13 mouse cellular contexts compared by ENCODE assay signal in the genomic region with DNA sequence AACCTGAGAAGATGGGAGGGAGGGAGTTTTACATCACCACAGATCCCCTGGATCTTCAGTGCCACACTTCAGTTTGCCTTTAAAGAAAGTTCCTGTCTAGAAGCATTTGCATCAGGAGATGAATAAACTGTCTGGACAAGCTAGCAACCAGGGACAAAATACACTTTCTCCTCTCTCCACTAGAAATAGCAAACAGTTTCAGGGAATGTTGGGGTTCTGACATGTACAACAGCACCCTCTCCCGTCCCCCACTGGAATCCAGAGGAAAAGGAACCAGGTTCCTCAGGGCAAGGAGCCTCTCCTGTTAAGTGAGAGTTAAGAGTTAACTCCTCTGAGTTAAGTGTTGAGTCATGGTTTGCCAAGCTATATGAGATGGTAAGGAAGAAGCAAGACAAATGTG.
DNase-seq lines count a peak whose midpoint lies in the region; ATAC-seq lines count a peak whose summit lies in the region.
"Had no signal": no experiment of that assay in that cellular context is flagged by ENCODE, and none has a peak within 500 bp of the region (broad histone marks: within the 10 kb centered on the region; RNA-seq: fewer than 3 reads in every experiment).

No protein-coding gene starts in this region.

- no peak overlapping the region for H3K9ac ChIP-seq in forebrain, embryonic 14.5 days (ENCODE audit: low read length)
- no peak overlapping the region for H3K9ac ChIP-seq in forebrain, embryonic 11.5 days (ENCODE audit: low read length)
- H3K9ac ChIP-seq: forebrain, embryonic 12.5 days; hindbrain, embryonic 13.5 days had no signal

- no peak overlapping the region for H3K4me2 ChIP-seq in forebrain, embryonic 14.5 days (ENCODE audit: low read length)
- no peak overlapping the region for H3K4me2 ChIP-seq in forebrain, embryonic 11.5 days (ENCODE audit: low read depth, low read length, severe bottlenecking)
- H3K4me2 ChIP-seq: forebrain, embryonic 12.5 days; hindbrain, embryonic 13.5 days had no signal

- no peaks in the 10 kb centered on the region for H3K27me3 ChIP-seq in forebrain, embryonic 14.5 days (replicated peaks; ENCODE audit: control insufficient read depth, insufficient read depth, low read length)
- no peaks in the 10 kb centered on the region for H3K27me3 ChIP-seq in forebrain, embryonic 11.5 days (ENCODE audit: control insufficient read depth, insufficient read depth, low read length)
- H3K27me3 ChIP-seq: forebrain, embryonic 12.5 days; hindbrain, embryonic 13.5 days had no signal

- peak; percentile 23 for DNase-seq in forebrain, embryonic 14.5 days (ENCODE audit: low spot score)
- DNase-seq in forebrain, embryonic 11.5 days (ENCODE audit: low spot score): no peak
- DNase-seq in kidney, postnatal 36 days: peak; percentile 1 to 22
- no peak for DNase-seq in kidney, postnatal 14 days
- DNase-seq in 416B (ENCODE audit: low read depth): peak; percentile 20
- DNase-seq in cerebellum, adult 8-10 months: peak; percentile 25
- DNase-seq in spleen, postnatal 14 days (ENCODE audit: low spot score in 2 of 2): no peak
- DNase-seq in adrenal gland, adult 8-10 months: no peak
- DNase-seq: heart, adult 18-20 months had no signal

- no peak for ATAC-seq in forebrain, embryonic 14.5 days
- no peak for ATAC-seq in forebrain, embryonic 11.5 days (replicated peaks; ENCODE audit: low FRiP score)

- no peak overlapping the region for H3K27ac ChIP-seq in forebrain, embryonic 14.5 days (ENCODE audit: low read depth, low read length)
- no peak overlapping the region for H3K27ac ChIP-seq in forebrain, embryonic 11.5 days (ENCODE audit: low read depth, low read length)
- H3K27ac ChIP-seq: forebrain, embryonic 12.5 days; hindbrain, embryonic 13.5 days; limb, embryonic 10.5 days; macrophage had no signal

- WGBS in forebrain, embryonic 14.5 days: 20% methylated on average over 1 of the region's 1 CpGs
- WGBS in forebrain, embryonic 11.5 days: 35% methylated on average over 1 of the region's 1 CpGs

- no peaks in the 10 kb centered on the region for H3K36me3 ChIP-seq in forebrain, embryonic 14.5 days (ENCODE audit: control insufficient read depth, insufficient read depth, low read length)
- no peaks in the 10 kb centered on the region for H3K36me3 ChIP-seq in forebrain, embryonic 11.5 days (ENCODE audit: control insufficient read depth, insufficient read depth, low read length)
- H3K36me3 ChIP-seq: forebrain, embryonic 12.5 days; hindbrain, embryonic 13.5 days; limb, embryonic 10.5 days had no signal

- no peak overlapping the region for H3K4me3 ChIP-seq in forebrain, embryonic 14.5 days (ENCODE audit: low read depth, low read length)
- no peak overlapping the region for H3K4me3 ChIP-seq in forebrain, embryonic 11.5 days (ENCODE audit: low read depth, low read length)
- H3K4me3 ChIP-seq: forebrain, embryonic 12.5 days; hindbrain, embryonic 13.5 days; limb, embryonic 10.5 days had no signal

- 0 out of 2 replicates have a peak, but pooled peaks cover 4% of the 10 kb centered on the region for H3K4me1 ChIP-seq in forebrain, embryonic 14.5 days (ENCODE audit: control insufficient read depth, insufficient read depth, low read length)
- H3K4me1 ChIP-seq in forebrain, embryonic 11.5 days (replicated peaks; ENCODE audit: control insufficient read depth, insufficient read depth, low read length): no peaks in the 10 kb centered on the region
- H3K4me1 ChIP-seq: limb, embryonic 10.5 days had no signal

- no peaks in the 10 kb centered on the region for H3K9me3 ChIP-seq in forebrain, embryonic 14.5 days (replicated peaks; ENCODE audit: control insufficient read depth, low read length)
- no peaks in the 10 kb centered on the region for H3K9me3 ChIP-seq in forebrain, embryonic 11.5 days (ENCODE audit: control insufficient read depth, low read length)
- H3K9me3 ChIP-seq: forebrain, embryonic 12.5 days; hindbrain, embryonic 13.5 days; limb, embryonic 10.5 days had no signal

Comparison
In these comparisons a context has a peak if more than half of its experiments do, and no peak if none do; other contexts are left out.
1. DNase-seq: peak in forebrain, embryonic 14.5 days (single experiment), kidney, postnatal 36 days (2 of 2), 416B (single experiment) and cerebellum, adult 8-10 months (single experiment); none in forebrain, embryonic 11.5 days (single experiment), kidney, postnatal 14 days (single experiment), spleen, postnatal 14 days (0 of 2) and adrenal gland, adult 8-10 months (single experiment).